Mouse (Mus musculus): ENCODE results near the gene Uba7.

Uba7 gene

GRCm38 (mm10) chr9:107975399-107976386 is at the start of gene Uba7:
TSS of gene Uba7 (plus strand) at chr9:107975505.
- no peak for DNase-seq (ENCODE audit: low spot score)

- no peak for DNase-seq (ENCODE audit: low spot score)
Observed at GRCm38 (mm10) chr9:107926920-107927420, 48.3 kb upstream of the Uba7 start.

- DNase-seq (ENCODE audit: low spot score), result no peak
Observed at GRCm38 (mm10) chr9:107927749-107928148, 47.6 kb upstream of the Uba7 start.

GRCm38 (mm10) chr9:107928169-107928568 is 47.1 kb upstream of the Uba7 start, which contains the start of gene Actl11:
TSS of gene Actl11 (plus strand) at chr9:107928469.
- DNase-seq (ENCODE audit: low spot score), result no peak

GRCm38 (mm10) chr9:107932221-107932620 is 43.1 kb upstream of the Uba7 start:
- no peak for DNase-seq (ENCODE audit: low spot score)

GRCm38 (mm10) chr9:107934146-107934545 is 41.2 kb upstream of the Uba7 start:
- DNase-seq (ENCODE audit: low spot score), result peak; percentile 51

GRCm38 (mm10) chr9:107935374-107935773 is 39.9 kb upstream of the Uba7 start, which contains the start of gene Camkv:
TSS of gene Camkv (plus strand) at chr9:107935674.
- DNase-seq (ENCODE audit: low spot score), result no peak

GRCm38 (mm10) chr9:107935790-107936214 is 39.5 kb upstream of the Uba7 start:
- DNase-seq (ENCODE audit: low spot score), result no peak

GRCm38 (mm10) chr9:107936215-107936822 is 39.0 kb upstream of the Uba7 start:
- DNase-seq (ENCODE audit: low spot score), result peak; percentile 54

- DNase-seq (ENCODE audit: low spot score), result no peak
Observed at GRCm38 (mm10) chr9:107936831-107937230, 38.5 kb upstream of the Uba7 start.

GRCm38 (mm10) chr9:107947241-107948194 is 27.8 kb upstream of the Uba7 start:
- DNase-seq (ENCODE audit: low spot score), result no peak

- DNase-seq (ENCODE audit: low spot score), result no peak
Observed at GRCm38 (mm10) chr9:107949184-107949921, 26.0 kb upstream of the Uba7 start.

- no peak for DNase-seq (ENCODE audit: low spot score)
Observed at GRCm38 (mm10) chr9:107949922-107950235, 25.4 kb upstream of the Uba7 start, which contains the start of gene Traip. TSS of gene Traip (plus strand) at chr9:107950136.

GRCm38 (mm10) chr9:107950460-107951355 is 24.6 kb upstream of the Uba7 start:
- DNase-seq (ENCODE audit: low spot score), result peak; percentile 84

GRCm38 (mm10) chr9:107955613-107956289 is 19.6 kb upstream of the Uba7 start:
- no peak for DNase-seq (ENCODE audit: low spot score)

GRCm38 (mm10) chr9:107957141-107957540 is 18.2 kb upstream of the Uba7 start:
- no peak for DNase-seq (ENCODE audit: low spot score)

GRCm38 (mm10) chr9:107959896-107960295 is 15.4 kb upstream of the Uba7 start:
- DNase-seq (ENCODE audit: low spot score), result no peak

- DNase-seq (ENCODE audit: low spot score), result no peak
Observed at GRCm38 (mm10) chr9:107960928-107961327, 14.4 kb upstream of the Uba7 start.

- DNase-seq (ENCODE audit: low spot score), result peak; percentile 82
Observed at GRCm38 (mm10) chr9:107961351-107961762, 13.9 kb upstream of the Uba7 start.

All from left cerebral cortex, adult 11 months (tissue).